Mouse (Mus musculus) embryo, embryonic 11.5 days (tissue): ENCODE results near the gene Atp5j2.

Experiments
- DNase-seq: peaks from one replicate; pipeline ENCODE4 v3.0.0-alpha.2; 2012; ENCODE audit warnings: low read depth, low spot score

The Atp5j2 gene

GRCm38 (mm10) chr5:145201321-145201991 is 9.6 kb upstream of the Atp5j2 start, which contains the start of gene Zkscan14:
Gene Zkscan14 (minus strand): TSS chr5:145201868.
- peak; percentile 75 for DNase-seq

GRCm38 (mm10) chr5:145200387-145200786 is 8.5 kb upstream of the Atp5j2 start:
- DNase-seq: no peak

GRCm38 (mm10) chr5:145190875-145191798 is 725 bp downstream of the Atp5j2 start:
- peak; percentile 78 for DNase-seq

- no peak for DNase-seq
Observed at GRCm38 (mm10) chr5:145190373-145190772, 1.5 kb downstream of the Atp5j2 start.

- no peak for DNase-seq
Observed at GRCm38 (mm10) chr5:145189416-145189815, 2.4 kb downstream of the Atp5j2 start.

- no peak for DNase-seq
Observed at GRCm38 (mm10) chr5:145185244-145185643, 6.6 kb downstream of the Atp5j2 start.

- DNase-seq: no peak
Observed at GRCm38 (mm10) chr5:145178461-145178980, 13.3 kb downstream of the Atp5j2 start.

- no peak for DNase-seq
Observed at GRCm38 (mm10) chr5:145167306-145167661, 24.6 kb downstream of the Atp5j2 start.

GRCm38 (mm10) chr5:145166536-145167305 is 25.1 kb downstream of the Atp5j2 start, which contains the start of the genes Ptcd1 and Cpsf4:
Gene Ptcd1 (minus strand): TSS chr5:145167108.
Gene Cpsf4 (plus strand): TSS chr5:145167213.
- peak; percentile 98 for DNase-seq

- DNase-seq: no peak
Observed at GRCm38 (mm10) chr5:145165184-145165583, 26.7 kb downstream of the Atp5j2 start.

- no peak for DNase-seq
Observed at GRCm38 (mm10) chr5:145164710-145165109, 27.2 kb downstream of the Atp5j2 start.

GRCm38 (mm10) chr5:145161361-145161760 is 30.5 kb downstream of the Atp5j2 start:
- no peak for DNase-seq

- no peak for DNase-seq
Observed at GRCm38 (mm10) chr5:145152690-145153089, 39.2 kb downstream of the Atp5j2 start.

GRCm38 (mm10) chr5:145149294-145149693 is 42.6 kb downstream of the Atp5j2 start:
- no peak for DNase-seq

GRCm38 (mm10) chr5:145147748-145148147 is 44.1 kb downstream of the Atp5j2 start:
- DNase-seq: no peak

- DNase-seq: no peak
Observed at GRCm38 (mm10) chr5:145140611-145141010, 51.3 kb downstream of the Atp5j2 start.

- peak; percentile 83 for DNase-seq
Observed at GRCm38 (mm10) chr5:145139571-145140519, 52.0 kb downstream of the Atp5j2 start, which contains the start of the genes Pdap1 and Bud31. Gene Pdap1 (minus strand): TSS chr5:145140238. Gene Bud31 (plus strand): TSS chr5:145140362.

GRCm38 (mm10) chr5:145138836-145139235 is 53.0 kb downstream of the Atp5j2 start:
- DNase-seq: no peak
